Mouse (Mus musculus) G1E (cell line): Measurements from ENCODE around the gene C2cd3.

Experiments used
- CTCF ChIP-seq: IDR thresholded peaks from 2 replicates; pipeline ENCODE4 v1.5.1; 2012; ENCODE audit warnings: low read depth, low read length, inconsistent platforms, mixed read lengths
- GATA1 ChIP-seq: IDR thresholded peaks from 2 replicates; pipeline ENCODE4 v1.6.1; 2012; ENCODE audit warnings: borderline replicate concordance, low read length, inconsistent platforms, mixed read lengths
- GATA2 ChIP-seq: IDR thresholded peaks from 2 replicates; pipeline ENCODE4 v1.6.1; 2012; ENCODE audit warnings: low read depth, low read length, inconsistent platforms, borderline replicate concordance
- POLR2AphosphoS5 ChIP-seq: IDR thresholded peaks from 2 replicates; pipeline ENCODE4 v1.6.1; 2012; ENCODE audit warnings: low read depth, low read length, inconsistent platforms; ENCODE audit not compliant: insufficient replicate concordance
- TAL1 ChIP-seq: conservative IDR thresholded peaks from 2 replicates; pipeline ENCODE4 v1.6.1; 2012; ENCODE audit warnings: low read depth, low read length, inconsistent platforms, mixed read lengths

- TF ChIP-seq TAL1 = no peak
- no peak for TF ChIP-seq GATA1
- no peak for TF ChIP-seq CTCF
- no peak for TF ChIP-seq GATA2
- TF ChIP-seq POLR2AphosphoS5 = no peak
These were observed 99.4 kb downstream of the C2cd3 start for GRCm38 (mm10) chr7:100471407-100471797.
